Mouse (Mus musculus): Measurements from ENCODE around the gene Idi2. TPM values are rescaled to one million over a fixed set of nuclear protein-coding genes. Genes with fewer than 3 reads are reported as not detected.
"Not testable (repeated sequence)": the region's sequence is repeated elsewhere in the genome, so short reads cannot be mapped to it uniquely, and the experiment has no call there.

Idi2 gene
- total and polyA plus RNA-seq, 2 experiments from 2014 or later = not detected

DNA sequence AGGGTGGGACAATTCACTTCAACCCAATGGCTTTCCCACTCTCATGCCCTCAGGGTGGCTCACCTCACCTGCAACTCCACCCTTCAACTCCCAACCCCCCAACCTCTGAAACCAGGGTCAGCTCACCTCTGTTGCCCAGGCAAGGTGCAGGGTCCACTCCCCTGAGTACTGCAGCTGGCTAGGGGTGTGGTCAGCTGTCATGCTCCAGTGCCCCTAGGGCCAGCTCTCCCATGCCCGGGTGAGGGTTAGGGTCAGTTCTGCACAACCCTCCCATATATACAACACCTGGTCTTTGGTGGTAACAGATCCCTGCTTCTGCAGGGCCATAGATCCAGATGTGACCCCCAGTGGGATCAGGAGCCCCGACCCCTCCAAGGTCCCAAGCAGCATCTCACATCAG lies 2.5 kb downstream of the Idi2 start:
- H3K4me2 ChIP-seq (ENCODE audit: low read depth, low read length); DNase-seq (ENCODE audit: low spot score); H3K27ac ChIP-seq (ENCODE audit: low read depth); H3K36me3 ChIP-seq (replicated peaks; ENCODE audit: control insufficient read depth, insufficient read depth, low read length); ATAC-seq (ENCODE audit: insufficient read depth, low read depth); H3K4me3 ChIP-seq (ENCODE audit: low read depth, low read length); H3K9me3 ChIP-seq (replicated peaks; ENCODE audit: control insufficient read depth, low read length); H3K9ac ChIP-seq (replicated peaks; ENCODE audit: low read depth, low read length); H3K27me3 ChIP-seq (ENCODE audit: control insufficient read depth, insufficient read depth, low read length); H3K4me1 ChIP-seq (ENCODE audit: control insufficient read depth, insufficient read depth): not testable (repeated sequence)
- WGBS = 87% methylated on average over 1 of the region's 2 CpGs

- H3K27me3 ChIP-seq (ENCODE audit: control insufficient read depth, insufficient read depth, low read length); H3K4me3 ChIP-seq (ENCODE audit: low read depth, low read length); H3K4me2 ChIP-seq (ENCODE audit: low read depth, low read length); H3K9me3 ChIP-seq (replicated peaks; ENCODE audit: control insufficient read depth, low read length); H3K36me3 ChIP-seq (replicated peaks; ENCODE audit: control insufficient read depth, insufficient read depth, low read length); H3K9ac ChIP-seq (replicated peaks; ENCODE audit: low read depth, low read length); DNase-seq (ENCODE audit: low spot score); H3K27ac ChIP-seq (ENCODE audit: low read depth); H3K4me1 ChIP-seq (ENCODE audit: control insufficient read depth, insufficient read depth): not testable (repeated sequence)
- ATAC-seq (ENCODE audit: insufficient read depth, low read depth) = peak; percentile 39
- WGBS = no CpG with 5 or more reads among the region's 5 CpGs
Measured at GRCm38 (mm10) chr13:8956873-8957272, 4.2 kb downstream of the Idi2 start.

- H3K9me3 ChIP-seq (replicated peaks; ENCODE audit: control insufficient read depth, low read length); ATAC-seq (ENCODE audit: insufficient read depth, low read depth); H3K27ac ChIP-seq (ENCODE audit: low read depth); H3K4me3 ChIP-seq (ENCODE audit: low read depth, low read length); H3K4me2 ChIP-seq (ENCODE audit: low read depth, low read length); H3K9ac ChIP-seq (replicated peaks; ENCODE audit: low read depth, low read length); DNase-seq (ENCODE audit: low spot score); H3K27me3 ChIP-seq (ENCODE audit: control insufficient read depth, insufficient read depth, low read length); H3K36me3 ChIP-seq (replicated peaks; ENCODE audit: control insufficient read depth, insufficient read depth, low read length): not testable (repeated sequence)
- H3K4me1 ChIP-seq (ENCODE audit: control insufficient read depth, insufficient read depth) = peaks cover 15% of the 10 kb centered on the region
- 50% methylated on average over 1 of the region's 5 CpGs for WGBS
Measured at GRCm38 (mm10) chr13:8959058-8959457, 6.4 kb downstream of the Idi2 start.

DNA sequence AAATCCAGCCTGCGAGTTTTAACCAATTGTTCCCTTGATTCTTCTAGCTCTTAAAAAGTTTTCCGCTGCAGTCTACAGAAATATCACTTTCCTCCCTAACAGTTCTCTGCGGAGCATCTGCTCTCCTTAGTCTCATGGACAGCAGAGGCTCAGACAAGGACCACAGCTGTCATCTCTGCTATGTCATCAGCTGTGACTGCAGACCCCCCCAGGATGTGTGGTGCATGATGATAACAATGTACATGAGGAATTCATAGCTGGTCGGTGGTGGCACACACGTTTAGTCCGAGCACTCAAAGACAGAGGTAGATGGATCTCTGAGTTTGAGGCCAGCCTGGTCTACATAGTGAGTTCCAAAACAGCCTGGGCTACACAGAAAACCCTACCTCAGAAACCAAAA lies 6.9 kb downstream of the Idi2 start:
- 67% methylated on average over 4 of the region's 6 CpGs for WGBS
- not testable (repeated sequence) for H3K9ac ChIP-seq (replicated peaks; ENCODE audit: low read depth, low read length); H3K4me2 ChIP-seq (ENCODE audit: low read depth, low read length); H3K9me3 ChIP-seq (replicated peaks; ENCODE audit: control insufficient read depth, low read length); DNase-seq (ENCODE audit: low spot score); H3K36me3 ChIP-seq (replicated peaks; ENCODE audit: control insufficient read depth, insufficient read depth, low read length); H3K27ac ChIP-seq (ENCODE audit: low read depth); H3K4me3 ChIP-seq (ENCODE audit: low read depth, low read length); H3K27me3 ChIP-seq (ENCODE audit: control insufficient read depth, insufficient read depth, low read length); ATAC-seq (ENCODE audit: insufficient read depth, low read depth)
- H3K4me1 ChIP-seq (ENCODE audit: control insufficient read depth, insufficient read depth) = peaks cover 15% of the 10 kb centered on the region

- peak overlapping the region; percentile 70 for H3K27ac ChIP-seq (ENCODE audit: low read depth)
Measured at GRCm38 (mm10) chr13:8961128-8961888, 8.6 kb downstream of the Idi2 start.

GRCm38 (mm10) chr13:8962266-8962665 lies 9.6 kb downstream of the Idi2 start:
- Histone ChIP-seq H3K9ac (replicated peaks; ENCODE audit: low read depth, low read length) (peak overlapping the region; percentile 42; the same call in 1 of the 2 replicates), H3K4me1 (ENCODE audit: control insufficient read depth, insufficient read depth) (peaks cover 15% of the 10 kb centered on the region), H3K4me2 (ENCODE audit: low read depth, low read length) (peak overlapping the region; percentile 33), H3K27ac (ENCODE audit: low read depth) (peak overlapping the region; percentile 70)
- not testable (repeated sequence) for H3K27me3 ChIP-seq (ENCODE audit: control insufficient read depth, insufficient read depth, low read length); H3K4me3 ChIP-seq (ENCODE audit: low read depth, low read length); H3K9me3 ChIP-seq (replicated peaks; ENCODE audit: control insufficient read depth, low read length); H3K36me3 ChIP-seq (replicated peaks; ENCODE audit: control insufficient read depth, insufficient read depth, low read length); DNase-seq (ENCODE audit: low spot score)
- WGBS = 22% methylated on average over 5 of the region's 5 CpGs
- 0 out of 2 replicates have a peak, but pooled peaks have one; percentile 33 for ATAC-seq (ENCODE audit: insufficient read depth, low read depth)

More at GRCm38 (mm10) chr13:8961128-8961888, 8.6 kb downstream of the Idi2 start:
- not testable (repeated sequence) for H3K9ac ChIP-seq (replicated peaks; ENCODE audit: low read depth, low read length); H3K4me3 ChIP-seq (ENCODE audit: low read depth, low read length); H3K9me3 ChIP-seq (replicated peaks; ENCODE audit: control insufficient read depth, low read length); H3K36me3 ChIP-seq (replicated peaks; ENCODE audit: control insufficient read depth, insufficient read depth, low read length); DNase-seq (ENCODE audit: low spot score); H3K4me2 ChIP-seq (ENCODE audit: low read depth, low read length); H3K27me3 ChIP-seq (ENCODE audit: control insufficient read depth, insufficient read depth, low read length)
- 42% methylated on average over 3 of the region's 3 CpGs for WGBS
- peaks cover 15% of the 10 kb centered on the region for H3K4me1 ChIP-seq (ENCODE audit: control insufficient read depth, insufficient read depth)
- 0 out of 2 replicates have a peak, but pooled peaks have one; percentile 39 for ATAC-seq (ENCODE audit: insufficient read depth, low read depth)
